Mouse (Mus musculus): ENCODE results near the gene Cdk17.

DNA sequence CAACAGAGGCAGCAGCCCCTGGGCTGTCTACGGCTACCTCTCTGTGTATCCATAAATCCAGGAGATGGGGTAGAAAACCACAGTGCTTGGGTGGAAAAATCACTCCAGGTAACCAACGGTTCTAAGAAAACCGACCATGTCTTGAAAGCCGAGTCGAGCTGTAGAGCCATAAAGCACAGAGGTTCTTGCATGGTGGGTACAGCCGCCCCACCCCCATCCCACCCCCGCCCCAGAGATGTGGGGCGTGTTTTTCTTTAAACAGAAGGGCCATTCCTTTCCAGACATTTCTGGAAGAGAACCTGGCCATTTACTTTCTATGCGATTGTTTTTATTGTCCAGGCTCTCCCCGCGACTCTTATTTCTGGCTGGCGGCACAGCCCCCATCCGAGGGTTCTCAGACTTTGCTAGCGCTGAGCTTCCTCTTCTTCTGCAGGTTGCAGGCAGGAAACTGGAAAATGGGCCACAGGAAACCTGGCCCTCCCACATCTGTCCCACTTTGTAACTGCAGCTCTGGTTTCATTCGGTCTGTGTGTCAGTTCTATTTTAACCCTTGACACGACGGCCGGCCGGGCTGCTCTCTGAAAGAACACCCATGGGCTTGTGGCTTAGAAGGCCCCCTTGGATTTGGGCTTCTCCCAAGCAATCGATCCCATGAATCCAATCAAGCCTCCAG is 134.0 kb downstream of the Cdk17 start:
- no peak for TF ChIP-seq CTCF (IDR thresholded peaks at IDR 0.05; ENCODE audit: low read depth, low read length)
- TF ChIP-seq POLR2A (IDR thresholded peaks at IDR 0.05; ENCODE audit: borderline replicate concordance, low read depth, low read length): no peak

All from bone marrow macrophage, adult 2 months (primary cell).